Comparison of ENCODE assay signal across 14 mouse cellular contexts in genomic region chr10:78090246-78090645, GRCm38 (mm10). TPM values are rescaled to one million over a fixed set of nuclear protein-coding genes. Genes with fewer than 3 reads are reported as not detected.
DNase-seq lines count a peak whose midpoint lies in the region; ATAC-seq lines count a peak whose summit lies in the region.
"Had no signal": no experiment of that assay in that cellular context is flagged by ENCODE, and none has a peak within 500 bp of the region (broad histone marks: within the 10 kb centered on the region; RNA-seq: fewer than 3 reads in every experiment).

No protein-coding gene starts in this region.

- ATAC-seq in megakaryocyte, adult 5-6 weeks (ENCODE audit: poor library complexity, severe bottlenecking) = peak; percentile 20; the same call in 1 of the 2 replicates
- ATAC-seq: activated CD4-positive, CD25-positive, alpha-beta regulatory T cell, adult 4 months; forebrain, embryonic 13.5 days; hindbrain, embryonic 16.5 days had no signal

- intact Hi-C loops in left cerebral cortex, postnatal 4 days (cut with DNase I) = no loop called here

- peak; percentile 13 for DNase-seq in left cerebral cortex, postnatal 4 days
- no peak for DNase-seq in left cerebral cortex, adult 18-20 months (ENCODE audit: low spot score in 2 of 2)
- DNase-seq in B cell, adult 2 months = peak; percentile 57 to 63
- DNase-seq in ZHBTc4 (ENCODE audit: low read depth, low spot score) = peak; percentile 34
- no peak for DNase-seq in right cerebral cortex, postnatal 36 days (ENCODE audit: low spot score in 2 of 2)
- DNase-seq in retina, postnatal 1 day = no peak
- DNase-seq in urinary bladder, postnatal 10 days (ENCODE audit: low spot score) = no peak
- DNase-seq: cerebellum, adult 9-10 months; gastrocnemius, adult 2 months; layer of hippocampus, postnatal 36 days had no signal

RNA-seq across cellular contexts. Expression of gene Icosl, which starts 21.1 kb away (rescaled TPM):
- total RNA-seq in left cerebral cortex, postnatal 4 days (2021) = under 1 TPM; 0.85 to 0.98 TPM
- 1 to 10 TPM; 2.5 to 3.1 TPM for total RNA-seq in left cerebral cortex, adult 18-20 months (2021)
- total RNA-seq in megakaryocyte, adult 5-6 weeks (2015) = 29.3 and 34.3 TPM in 2 replicates
- total RNA-seq in megakaryocyte, adult 5-6 weeks (2017) = 20.8 and 24.4 TPM in 2 replicates

RNA-seq across cellular contexts. Expression of gene Aire, which starts 46.8 kb away (rescaled TPM):
- total RNA-seq in left cerebral cortex, postnatal 4 days (2021) = under 1 TPM; 0.44 TPM
- total RNA-seq in left cerebral cortex, adult 18-20 months (2021) = under 1 TPM in 1 of 2 experiments, not detected in 1; 0.28 TPM
- not detected in 2 replicates for total RNA-seq in megakaryocyte, adult 5-6 weeks (2015)
- not detected in 2 replicates for total RNA-seq in megakaryocyte, adult 5-6 weeks (2017)
- total RNA-seq: gastrocnemius, adult 2 months had no signal

RNA-seq across cellular contexts. Expression of gene Dnmt3l, which starts 48.5 kb away (rescaled TPM):
- total RNA-seq in left cerebral cortex, postnatal 4 days (2021) = not detected
- not detected for total RNA-seq in left cerebral cortex, adult 18-20 months (2021)
- 2.5 TPM in 1 of 2 replicates, not detected in the other for total RNA-seq in megakaryocyte, adult 5-6 weeks (2015)
- 0.37 TPM in 1 of 2 replicates, not detected in the other for total RNA-seq in megakaryocyte, adult 5-6 weeks (2017)
- total RNA-seq: gastrocnemius, adult 2 months had no signal

Comparison
In these comparisons a context has a peak if more than half of its experiments do, and no peak if none do; other contexts are left out.
1. DNase-seq: peak in left cerebral cortex, postnatal 4 days (single experiment), B cell, adult 2 months (2 of 2) and ZHBTc4 (single experiment); none in left cerebral cortex, adult 18-20 months (0 of 2), right cerebral cortex, postnatal 36 days (0 of 2), retina, postnatal 1 day (single experiment) and urinary bladder, postnatal 10 days (single experiment).
2. RNA of gene Icosl, which starts 21.1 kb away (total RNA-seq): 20.8 to 34.3 TPM in megakaryocyte, adult 5-6 weeks; 2.5 to 3.1 TPM in left cerebral cortex, adult 18-20 months and 0.85 to 0.98 TPM in left cerebral cortex, postnatal 4 days; every median in the first group is over 4 times any median in the second.